Mouse (Mus musculus) heart, postnatal 0 days (tissue): ENCODE results near the gene Psmb7. TPM values are rescaled to one million over a fixed set of nuclear protein-coding genes. Genes with fewer than 3 reads are reported as not detected.
A peak's percentile ranks its signal among the peaks of the same experiment; 100 is the strongest.

Source experiments
- ATAC-seq: fragments of 200-750 bp; cut with Nextera tagmentation; 2 replicates; pipeline ENCODE4 v1.8.0; 2017; ENCODE audit warnings: low read depth, moderate number of reproducible peaks, moderate library complexity; ENCODE audit not compliant: insufficient read depth
- DNase-seq: peaks from one replicate; pipeline ENCODE4 v3.0.0-alpha.2; 2016; ENCODE audit warnings: low spot score
- H3K27ac ChIP-seq: fragments of 300-500 bp; sonication (generic); 2 replicates; pipeline ENCODE4 v1.5.1; 2014; ENCODE audit warnings: low read depth, mild to moderate bottlenecking
- H3K27me3 ChIP-seq: fragments of 300-500 bp; sonication (generic); 2 replicates; pipeline ENCODE4 v1.6.1; 2014; ENCODE audit warnings: low read length, mixed read lengths; ENCODE audit not compliant: control insufficient read depth, insufficient read depth
- H3K36me3 ChIP-seq: fragments of 300-500 bp; sonication (generic); replicated peaks from 2 replicates; pipeline ENCODE4 v1.6.1; 2014; ENCODE audit warnings: low read length, mixed read lengths; ENCODE audit not compliant: control insufficient read depth, insufficient read depth
- H3K4me1 ChIP-seq: fragments of 300-500 bp; sonication (generic); 2 replicates; pipeline ENCODE4 v1.6.1; 2014; ENCODE audit warnings: antibody characterized with exemption; ENCODE audit not compliant: control insufficient read depth, insufficient read depth
- H3K4me2 ChIP-seq: fragments of 300-500 bp; sonication (generic); 2 replicates; pipeline ENCODE4 v1.6.1; 2014; ENCODE audit warnings: low read depth, mild to moderate bottlenecking, low read length, moderate library complexity
- H3K4me3 ChIP-seq: fragments of 300-500 bp; sonication (generic); 2 replicates; pipeline ENCODE4 v1.5.1; 2014; ENCODE audit warnings: low read depth, low read length
- H3K9ac ChIP-seq: fragments of 300-500 bp; sonication (generic); replicated peaks from 2 replicates; pipeline ENCODE4 v1.6.1; 2014; ENCODE audit warnings: low read depth, low read length, mixed read lengths
- H3K9me3 ChIP-seq: fragments of 300-500 bp; sonication (generic); replicated peaks from 2 replicates; pipeline ENCODE4 v1.6.1; 2016; ENCODE audit warnings: low read length; ENCODE audit not compliant: control insufficient read depth
- CTCF ChIP-seq: IDR thresholded peaks from 2 replicates; pipeline ENCODE4 v1.5.1; 2016; ENCODE audit warnings: antibody characterized with exemption, control low read depth, low read depth
- EP300 ChIP-seq: IDR thresholded peaks from 2 replicates; pipeline ENCODE4 v1.6.1; 2016; ENCODE audit warnings: antibody characterized with exemption, low read depth
- WGBS: fragments of 180-500 bp; shearing (Covaris S2); extraction: QIAGEN DNeasy Blood & Tissue Kit; methylation state at CpG from one replicate; pipeline ENCODE4 v1.1.7; 2014; 5-methylcytosine and 5-hydroxymethylcytosine counted together
- polyA plus RNA-seq: library from polyadenylated mRNA; unstranded; fragments of >200 nt; fragmentation: Nextera tagmentation; extraction: Ambion mirVana; gene quantifications from 2 replicates; pipeline ENCODE4 v1.2.1, GENCODE M21; 2015
- total RNA-seq: library from RNA; depleted of rRNA; stranded (reverse); fragments of >200 nt; gene quantifications from 2 replicates; pipeline ENCODE4 v1.2.3, GENCODE M21; 2014; ENCODE audit warnings: low replicate concordance; rRNA removed

Psmb7 gene
- total RNA-seq (220 and 239 TPM in 2 replicates), polyA plus RNA-seq (241 and 243 TPM in 2 replicates)

DNA sequence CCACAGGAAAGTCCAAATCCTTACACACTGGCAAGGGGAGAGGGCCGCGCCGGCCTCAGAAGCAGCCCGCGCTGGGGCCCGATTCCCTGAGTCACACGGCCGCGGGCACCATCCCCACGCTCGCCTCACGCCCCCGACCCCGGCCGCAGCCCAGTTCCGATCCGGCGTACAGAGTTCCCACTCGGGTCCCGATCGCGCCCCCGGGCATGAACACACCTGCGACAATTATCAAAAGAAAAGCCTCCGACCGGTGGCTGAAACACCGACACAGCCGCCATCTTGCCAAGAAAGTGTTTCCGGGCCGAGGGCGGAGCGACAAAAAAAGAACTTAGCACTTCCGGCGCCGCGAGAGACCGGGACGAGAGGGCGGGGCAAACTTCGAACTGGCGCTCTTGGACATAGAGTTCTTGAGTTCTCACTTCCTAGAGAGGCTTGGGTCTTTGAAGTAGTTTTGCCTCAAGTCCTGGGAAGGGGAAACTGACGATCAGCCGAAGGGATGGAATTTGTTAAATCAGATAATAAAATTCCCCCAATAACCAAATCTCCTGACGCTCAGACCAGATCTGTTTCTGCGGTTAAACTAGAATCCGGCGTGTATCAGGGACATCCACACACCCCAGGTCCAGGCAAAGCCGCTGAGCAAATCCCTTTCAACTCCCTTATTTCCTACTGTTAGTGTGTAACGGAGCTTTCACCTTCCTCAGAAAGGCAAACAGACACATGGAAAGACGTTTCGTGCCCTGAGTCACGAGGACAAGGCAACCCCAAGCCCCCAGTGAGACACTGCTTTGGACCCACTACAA, at the start of gene Psmb7:
TSS of gene Psmb7 (minus strand) at position 463 of the 803 bp plus-strand sequence.
- ATAC-seq, result peak; percentile 88
- WGBS, result 2% methylated on average over 52 of the region's 52 CpGs
- peak; percentile 94 for DNase-seq
- no peak for TF ChIP-seq CTCF
- TF ChIP-seq EP300, result no peak
- Histone ChIP-seq H3K27ac (peak within 1 kb of the TSS; percentile 73), H3K27me3 (no peaks in the 10 kb centered on the region), H3K4me1 (peaks cover 8% of the 10 kb centered on the region), H3K4me3 (peak within 1 kb of the TSS; percentile 92), H3K4me2 (peak within 1 kb of the TSS; percentile 82), H3K9ac (peak within 1 kb of the TSS; percentile 89), H3K36me3 (peaks cover 29% of the 10 kb centered on the region), H3K9me3 (no peaks in the 10 kb centered on the region)

DNA sequence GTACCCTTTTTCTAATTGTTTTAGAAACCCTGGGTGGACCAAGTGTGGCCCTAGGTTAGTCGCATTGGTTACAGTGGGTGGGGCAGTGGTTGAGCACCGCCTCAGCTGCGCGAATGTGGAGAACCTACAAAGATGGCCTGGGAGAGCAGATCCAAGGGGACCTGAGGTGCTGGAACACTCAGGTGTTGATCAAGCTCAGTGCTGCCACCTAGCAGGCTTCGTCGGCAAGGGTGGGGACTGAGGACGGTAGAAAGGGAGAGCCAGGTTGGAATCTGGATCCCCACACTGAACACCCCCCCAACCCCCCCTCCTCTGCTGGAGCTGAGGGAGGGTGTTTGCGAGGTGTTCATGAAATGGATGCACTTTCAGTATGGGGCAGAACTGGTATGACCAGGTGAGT, 47.7 kb upstream of the Psmb7 start:
- no peak overlapping the region for H3K27ac ChIP-seq
- H3K27me3 ChIP-seq, result peaks cover 46% of the 10 kb centered on the region
- peak; percentile 43 for TF ChIP-seq CTCF
- no peak for TF ChIP-seq EP300
- 12% methylated on average over 8 of the region's 8 CpGs for WGBS
- DNase-seq (no peak), ATAC-seq (no peak)
- no peak overlapping the region for H3K4me3 ChIP-seq
- no peak overlapping the region for H3K9ac ChIP-seq
- no peaks in the 10 kb centered on the region for H3K36me3 ChIP-seq
- no peaks in the 10 kb centered on the region for H3K4me1 ChIP-seq
- no peaks in the 10 kb centered on the region for H3K9me3 ChIP-seq
- no peak overlapping the region for H3K4me2 ChIP-seq

GRCm38 (mm10) chr2:38689881-38690280, 46.0 kb upstream of the Psmb7 start:
- Histone ChIP-seq H3K9ac (no peak overlapping the region), H3K27me3 (peaks cover 38% of the 10 kb centered on the region), H3K27ac (no peak overlapping the region), H3K4me1 (no peaks in the 10 kb centered on the region), H3K4me2 (no peak overlapping the region), H3K4me3 (no peak overlapping the region), H3K9me3 (no peaks in the 10 kb centered on the region), H3K36me3 (no peaks in the 10 kb centered on the region)
- ATAC-seq (no peak), DNase-seq (no peak)
- 58% methylated on average over 1 of the region's 1 CpGs for WGBS
- TF ChIP-seq CTCF, result no peak
- no peak for TF ChIP-seq EP300

DNA sequence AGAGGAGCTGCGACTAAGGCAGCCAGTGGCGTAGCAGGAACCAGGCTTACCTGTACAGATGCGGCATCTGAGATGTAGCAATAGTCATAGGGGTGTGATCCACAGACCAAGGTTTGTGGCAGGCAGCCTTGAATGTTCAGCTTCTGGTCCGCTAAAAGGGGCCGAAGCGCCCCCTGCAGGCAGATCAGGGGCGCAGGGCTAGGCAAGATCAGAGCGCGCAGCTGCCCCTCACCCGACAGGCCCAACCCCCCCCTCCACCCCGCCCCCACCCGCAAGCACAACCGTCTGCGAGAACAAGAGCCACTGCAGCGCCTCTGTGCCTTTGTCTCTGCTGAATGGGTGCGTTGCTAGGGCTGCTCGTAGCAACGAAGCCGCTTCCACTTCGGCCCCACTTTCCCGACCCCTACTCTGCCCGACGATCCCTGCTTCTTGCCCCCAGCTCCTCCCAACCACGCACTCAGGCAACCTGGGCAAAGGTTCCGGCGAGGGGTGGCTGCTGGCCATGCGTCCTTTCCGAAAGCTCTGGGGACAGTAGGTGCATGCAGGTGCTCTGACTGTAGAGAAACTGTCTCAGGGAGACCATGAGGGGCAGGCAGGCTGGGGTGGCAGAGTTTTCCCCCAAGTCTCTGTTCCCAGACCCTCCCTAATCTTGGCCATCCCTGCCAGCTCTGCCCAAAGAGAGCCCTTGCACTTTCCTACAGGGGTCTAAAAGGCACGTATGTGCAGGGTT, 45.1 kb upstream of the Psmb7 start:
- H3K4me3 ChIP-seq, result peak overlapping the region; percentile 30
- 5% methylated on average over 27 of the region's 29 CpGs for WGBS
- TF ChIP-seq CTCF (peak; percentile 35), EP300 (no peak)
- peak overlapping the region; percentile 56 for H3K4me2 ChIP-seq
- no peaks in the 10 kb centered on the region for H3K4me1 ChIP-seq
- peak; percentile 42 for ATAC-seq
- H3K9ac ChIP-seq, result no peak overlapping the region
- H3K36me3 ChIP-seq, result no peaks in the 10 kb centered on the region
- H3K27ac ChIP-seq, result no peak overlapping the region
- H3K27me3 ChIP-seq, result peaks cover 38% of the 10 kb centered on the region
- no peaks in the 10 kb centered on the region for H3K9me3 ChIP-seq
- no peak for DNase-seq

GRCm38 (mm10) chr2:38685746-38686145, 41.9 kb upstream of the Psmb7 start:
- no peak for TF ChIP-seq CTCF
- no peak for TF ChIP-seq EP300
- Histone ChIP-seq H3K9me3 (no peaks in the 10 kb centered on the region), H3K9ac (no peak overlapping the region), H3K4me3 (no peak overlapping the region), H3K27me3 (peaks cover 31% of the 10 kb centered on the region), H3K36me3 (no peaks in the 10 kb centered on the region), H3K4me2 (no peak overlapping the region), H3K27ac (no peak overlapping the region), H3K4me1 (no peaks in the 10 kb centered on the region)
- ATAC-seq, result no peak
- 66% methylated on average over 3 of the region's 3 CpGs for WGBS
- no peak for DNase-seq
